Mouse (Mus musculus) testis, postnatal 10 days (tissue): Measurements from ENCODE around the gene Itga4.

Experiments used
- DNase-seq: peaks from one replicate; pipeline ENCODE4 v3.0.0; 2021; ENCODE audit warnings: low spot score

Itga4 gene

DNA sequence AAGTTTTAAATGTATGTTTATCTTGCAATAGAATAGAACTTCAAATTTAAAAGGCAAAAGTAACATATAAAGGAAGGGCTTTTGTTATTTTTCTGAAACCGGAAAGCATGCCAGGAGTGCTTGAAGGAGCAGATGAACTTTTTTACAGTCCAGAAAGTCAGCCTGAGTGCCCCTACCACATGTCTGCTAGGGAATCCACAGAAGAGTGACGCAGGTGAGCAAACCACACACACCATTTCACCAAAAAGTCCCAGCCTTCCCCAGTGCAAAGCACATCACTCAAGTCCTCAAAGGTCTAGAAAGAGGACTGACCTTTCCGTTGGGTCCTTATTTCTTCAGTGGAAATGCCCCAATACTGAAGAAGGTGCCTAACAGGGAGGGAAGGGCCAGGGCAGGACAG is 11.3 kb downstream of the Itga4 start:
- DNase-seq: no peak

DNA sequence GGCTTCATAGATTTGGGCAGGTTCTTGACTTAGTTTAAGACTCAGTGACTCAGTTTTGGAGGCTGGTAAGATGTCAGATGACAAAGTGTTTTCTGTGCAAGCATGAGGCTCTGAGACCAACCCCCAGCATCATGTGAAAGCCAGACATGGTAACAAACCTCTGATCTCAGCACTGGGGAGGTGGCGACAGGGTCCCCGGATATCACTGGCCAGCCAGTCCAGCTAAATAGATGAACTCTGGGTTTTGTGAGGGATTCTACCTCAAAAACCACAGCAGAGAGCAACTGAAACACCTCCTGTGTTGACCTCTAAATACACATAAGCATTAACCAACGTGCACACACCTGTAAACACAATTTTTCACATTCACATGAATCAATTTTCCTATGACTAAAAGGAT is 12.0 kb downstream of the Itga4 start:
- DNase-seq: no peak

DNA sequence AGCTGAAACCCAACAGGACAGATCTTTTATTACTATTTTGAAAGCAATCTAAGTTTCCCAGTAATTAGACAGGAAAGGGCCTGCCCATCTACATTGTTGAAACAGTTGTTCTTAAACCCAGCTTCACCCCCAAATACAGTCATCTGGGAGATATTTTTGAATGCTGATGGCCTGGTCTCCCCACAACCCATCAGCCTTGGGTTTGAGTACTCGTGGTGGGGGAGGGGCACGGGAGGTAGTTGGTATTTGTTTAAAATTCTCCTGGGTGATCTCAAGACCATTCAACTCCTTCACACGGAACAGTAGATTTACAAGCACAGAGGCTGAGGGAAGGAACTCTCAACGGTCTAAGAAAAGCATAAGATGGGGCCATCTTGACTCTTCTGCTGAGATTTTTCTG is 13.6 kb downstream of the Itga4 start:
- no peak for DNase-seq

DNA sequence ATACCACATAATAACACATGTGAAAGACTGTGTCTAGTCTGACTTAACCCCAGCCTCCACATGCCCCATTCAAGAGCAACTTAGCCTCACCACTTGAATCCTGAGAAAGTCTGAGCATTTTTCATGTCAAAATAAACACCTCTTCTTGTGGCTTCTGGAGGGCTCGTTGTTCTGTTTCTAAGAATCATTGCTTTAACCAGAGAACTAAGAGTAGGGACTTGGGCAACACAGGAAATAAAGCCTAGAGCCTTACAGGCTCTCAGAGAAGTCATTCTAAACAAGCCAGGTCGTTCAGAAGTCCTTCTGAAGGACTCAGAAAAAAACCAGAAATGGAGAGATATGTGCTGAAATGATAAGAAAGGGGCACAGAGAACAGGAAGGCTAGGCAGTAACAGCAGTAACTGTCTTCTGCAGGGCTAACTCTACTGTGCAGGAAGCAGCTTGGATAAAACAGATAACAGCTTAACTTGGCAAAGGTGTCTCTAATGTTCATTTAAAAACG is 14.9 kb downstream of the Itga4 start:
- no peak for DNase-seq

DNA sequence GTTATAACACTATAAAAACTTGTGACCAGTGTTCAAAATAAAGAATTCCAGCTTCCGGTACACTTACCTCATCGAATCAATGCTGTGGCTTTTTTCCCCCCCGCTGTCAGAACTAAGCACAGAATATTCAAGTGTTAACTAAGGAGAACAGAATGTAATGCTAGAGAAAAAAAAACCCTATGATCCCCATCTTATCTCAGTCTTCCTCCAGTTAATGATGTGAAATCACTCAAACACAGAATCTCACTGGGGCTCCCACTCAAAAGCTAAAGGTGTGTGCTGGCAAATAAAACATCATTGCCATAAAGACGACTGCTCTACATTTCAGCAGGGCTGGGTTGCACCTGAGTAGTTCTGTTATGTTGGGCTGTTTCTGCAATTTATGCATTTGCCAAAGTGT is 16.6 kb downstream of the Itga4 start:
- DNase-seq: no peak

DNA sequence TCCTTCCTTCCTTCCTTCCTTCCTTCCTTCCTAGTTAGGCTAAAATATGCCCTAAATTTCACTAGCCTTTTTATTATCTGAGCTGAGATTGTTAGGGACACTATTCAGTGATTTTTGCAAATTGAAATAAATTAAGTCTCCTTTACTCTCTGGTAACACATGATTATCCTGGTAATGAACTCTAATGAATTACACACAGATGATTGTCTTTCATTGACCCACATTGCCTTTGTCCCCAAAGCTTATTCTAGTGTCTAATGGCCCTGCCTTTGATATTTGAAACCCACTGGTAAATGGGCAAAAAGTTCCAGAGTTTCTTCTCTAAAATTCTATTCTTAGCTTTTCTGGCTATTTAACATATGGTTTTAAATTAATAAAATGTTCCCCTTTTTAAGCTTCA is 23.4 kb downstream of the Itga4 start:
- DNase-seq: no peak

DNA sequence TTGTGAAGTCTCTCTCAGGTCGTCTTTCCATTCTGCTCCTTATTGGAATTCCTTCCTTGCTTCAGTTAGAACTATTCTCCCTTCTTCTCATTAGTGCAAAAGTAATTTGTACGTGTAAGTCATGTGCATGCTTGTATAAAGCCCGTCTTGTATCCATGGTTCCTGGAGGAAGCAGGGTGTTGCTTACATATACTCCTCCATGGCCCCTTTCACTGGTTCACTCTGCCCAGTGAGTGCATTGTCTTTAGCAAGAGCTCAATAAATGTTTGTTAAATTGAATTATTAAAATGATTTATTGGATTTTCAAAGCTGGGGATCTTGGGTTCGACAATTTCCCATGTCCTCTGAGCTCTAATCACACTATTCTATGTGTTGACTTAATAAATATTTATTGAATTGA is 29.0 kb downstream of the Itga4 start:
- DNase-seq: no peak

DNA sequence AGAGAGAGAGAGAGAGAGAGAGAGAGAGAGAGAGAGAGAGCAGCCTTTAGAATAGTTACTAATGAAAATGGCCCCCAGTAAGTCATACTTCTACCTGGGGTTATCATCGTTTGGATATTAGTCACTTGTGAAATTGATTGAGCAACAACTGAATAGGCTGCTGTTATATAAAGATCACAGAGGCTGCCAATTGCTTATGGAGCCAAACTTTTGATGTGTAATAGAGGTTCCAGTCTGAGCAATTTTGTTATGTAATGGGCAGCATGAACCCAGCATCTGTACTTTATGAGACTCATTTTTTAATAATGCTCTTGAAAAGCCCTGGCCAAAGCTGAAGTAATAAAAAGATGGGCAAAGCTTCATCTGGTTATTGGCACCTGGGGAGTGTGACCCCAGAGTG is 34.9 kb downstream of the Itga4 start:
- DNase-seq: no peak

DNA sequence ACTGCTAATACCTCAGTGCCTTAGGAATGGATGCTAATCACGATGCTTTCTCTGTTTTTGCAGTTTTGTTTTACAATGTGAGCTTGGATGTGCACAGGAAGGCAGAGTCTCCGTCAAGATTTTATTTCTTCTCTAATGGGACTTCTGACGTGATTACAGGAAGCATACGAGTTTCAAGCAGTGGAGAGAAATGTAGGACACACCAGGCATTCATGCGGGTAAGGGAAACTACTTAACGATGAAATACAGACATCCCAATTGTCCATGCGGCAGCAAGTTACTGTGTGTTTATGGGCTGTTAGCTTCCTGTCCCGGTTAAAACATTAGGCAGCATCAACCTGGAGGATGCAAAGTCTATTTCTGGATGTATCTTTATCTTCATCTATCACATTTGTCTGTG is 36.7 kb downstream of the Itga4 start:
- no peak for DNase-seq

DNA sequence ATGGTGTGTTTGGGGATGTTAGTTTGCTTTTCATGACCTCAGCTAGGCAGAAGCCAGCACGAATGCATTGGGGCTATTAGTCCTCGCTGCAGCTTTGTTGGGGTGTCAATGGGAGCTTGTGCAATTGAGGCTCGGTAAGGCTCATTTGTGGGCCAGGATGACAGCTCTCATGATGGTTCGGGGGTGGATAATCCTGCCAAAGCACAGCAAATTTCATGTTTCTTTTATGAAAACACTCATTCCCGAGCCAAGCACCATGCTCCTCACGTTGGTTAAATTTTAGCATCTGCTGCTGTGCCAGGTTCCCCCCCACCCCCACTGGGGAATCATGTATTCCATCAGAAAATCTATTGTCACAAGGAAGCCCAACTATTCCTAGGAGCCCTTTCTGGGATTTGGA is 37.2 kb downstream of the Itga4 start:
- DNase-seq: no peak

DNA sequence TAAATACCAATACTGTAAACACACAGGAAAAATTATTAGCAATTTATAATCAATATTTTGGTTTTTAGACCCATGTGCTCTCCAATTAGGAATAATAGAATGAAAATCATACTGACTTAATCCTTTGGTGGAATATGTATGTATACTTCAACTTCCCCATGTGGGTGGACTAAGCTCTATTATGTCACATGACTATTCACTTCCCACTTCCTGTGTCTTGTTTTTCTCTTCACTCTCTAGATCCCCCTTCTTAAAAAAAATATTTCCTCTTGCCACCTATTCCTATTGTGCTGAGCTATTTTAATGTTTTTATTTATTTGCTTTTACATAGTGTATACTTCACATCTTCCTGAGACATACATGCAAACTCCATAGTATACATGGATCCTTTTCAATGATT is 47.2 kb downstream of the Itga4 start:
- DNase-seq: no peak

DNA sequence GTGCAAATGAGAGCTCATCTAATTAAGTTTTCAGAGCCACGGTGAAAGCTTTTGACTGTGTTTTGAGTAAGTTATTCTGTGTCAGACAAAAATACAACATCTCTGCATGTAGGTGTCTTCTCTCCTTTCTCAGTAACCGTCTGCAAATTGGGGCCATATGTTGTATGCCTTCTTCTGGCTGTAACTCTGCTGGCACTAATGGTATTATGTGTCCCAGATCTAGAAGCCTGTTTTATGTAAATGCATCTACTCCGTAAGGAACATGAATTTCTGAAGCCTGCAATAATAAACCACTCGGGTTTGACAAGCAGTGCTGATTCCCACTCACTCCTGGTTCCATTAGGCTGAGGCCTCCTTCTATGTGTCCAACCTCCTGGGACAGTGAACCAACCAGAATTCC is 52.3 kb downstream of the Itga4 start:
- DNase-seq: no peak

DNA sequence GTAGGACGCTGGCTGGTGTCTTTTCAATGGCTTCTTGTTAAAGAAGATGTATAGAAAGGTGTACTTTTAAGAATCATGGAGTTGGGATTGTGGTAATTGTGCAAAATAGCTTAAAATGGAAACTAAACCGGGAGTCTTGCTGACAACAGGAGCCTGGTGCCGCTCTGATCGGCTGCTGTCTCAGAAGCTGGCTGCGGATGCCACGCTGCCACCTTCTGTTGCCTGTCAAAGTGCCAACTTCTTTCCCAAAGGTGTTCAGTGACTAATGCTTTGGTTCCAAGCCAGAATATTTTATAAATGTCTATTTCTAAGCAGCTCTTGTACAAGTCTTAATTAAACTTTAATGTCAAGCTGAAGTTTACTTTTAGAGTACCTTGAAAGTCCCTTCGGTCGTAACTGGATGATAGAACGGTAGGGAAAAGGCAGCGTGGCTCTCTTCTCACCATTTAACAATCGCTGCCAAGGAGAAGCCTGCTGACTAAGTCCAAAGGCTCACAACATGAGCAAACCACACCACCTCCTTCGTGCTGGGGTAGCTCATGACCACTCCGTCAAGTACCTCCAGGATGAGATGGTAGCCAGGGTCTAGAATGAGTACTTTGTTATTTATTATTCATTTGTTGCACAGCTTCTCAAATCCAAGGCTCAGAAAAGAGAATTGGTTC is 54.4 kb downstream of the Itga4 start:
- no peak for DNase-seq

DNA sequence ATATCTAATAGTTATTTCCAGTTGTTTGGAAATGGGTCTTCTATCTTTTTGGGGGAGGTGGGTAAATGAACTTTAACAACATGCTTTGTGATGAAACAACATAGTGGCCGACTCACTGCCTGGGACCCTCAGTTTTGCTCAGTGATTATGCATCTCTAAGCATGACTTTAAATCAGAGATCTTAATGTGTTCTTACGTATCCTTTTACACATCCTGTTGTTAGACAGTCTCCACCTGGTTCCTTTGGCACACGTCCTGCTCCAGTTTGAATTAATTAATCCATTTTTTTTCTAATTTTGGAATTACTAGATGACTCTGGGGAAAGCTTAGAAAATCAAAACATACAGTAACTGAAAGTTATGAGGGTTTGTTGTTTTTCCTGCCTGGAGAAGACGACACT is 57.3 kb downstream of the Itga4 start:
- DNase-seq: no peak

DNA sequence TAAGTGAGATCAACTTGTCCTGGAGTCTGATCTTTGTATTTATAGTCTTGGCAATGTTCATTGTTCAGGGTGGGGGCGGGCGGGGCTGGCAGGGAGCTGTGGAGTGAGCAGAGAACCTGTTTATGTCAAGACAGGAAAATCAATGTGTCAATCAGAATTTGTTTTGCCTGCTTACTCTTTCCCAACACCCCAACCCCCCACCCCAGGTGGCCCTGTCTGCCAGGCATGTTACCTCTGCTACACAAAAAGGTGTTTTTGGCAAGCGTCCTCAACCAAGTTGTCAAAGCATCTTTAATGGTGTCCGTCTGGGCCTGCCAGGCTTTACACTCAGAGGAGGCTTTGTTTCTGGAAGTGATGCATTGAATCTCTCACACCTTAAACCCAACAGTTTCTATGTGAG is 59.9 kb downstream of the Itga4 start:
- no peak for DNase-seq

DNA sequence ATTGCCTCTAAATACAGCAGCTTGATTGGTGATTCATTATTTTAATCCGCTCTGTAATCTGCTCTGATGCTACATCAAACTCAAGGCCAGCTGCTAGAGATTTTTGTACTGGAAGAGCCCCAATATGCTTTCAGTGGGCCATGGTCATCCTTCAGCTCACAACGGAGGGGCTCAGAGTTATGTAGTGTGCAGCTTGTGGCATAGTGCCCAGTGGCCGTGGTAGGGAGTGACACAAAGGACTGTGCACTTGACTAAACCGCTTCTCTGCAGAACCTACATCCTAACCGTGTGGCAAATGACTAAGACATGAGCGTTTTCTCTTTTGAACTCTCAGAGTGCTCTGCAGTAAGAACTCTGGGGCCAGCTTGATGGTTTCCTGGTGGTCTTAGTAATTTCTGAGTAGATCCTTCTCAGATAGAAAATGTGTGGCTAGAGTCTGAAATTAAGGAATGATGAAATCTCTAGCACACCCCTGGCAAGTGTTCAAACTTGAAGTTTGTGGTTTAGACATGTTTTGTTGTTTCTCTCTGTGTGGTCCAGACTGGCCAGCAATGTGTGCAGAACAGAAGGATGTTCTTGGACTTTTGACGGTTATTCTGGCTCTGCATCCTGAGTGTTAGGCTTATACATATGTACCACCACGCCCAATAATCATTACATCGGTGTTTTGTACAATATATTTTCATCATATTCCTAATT is 61.1 kb downstream of the Itga4 start:
- peak; percentile 46 for DNase-seq

DNA sequence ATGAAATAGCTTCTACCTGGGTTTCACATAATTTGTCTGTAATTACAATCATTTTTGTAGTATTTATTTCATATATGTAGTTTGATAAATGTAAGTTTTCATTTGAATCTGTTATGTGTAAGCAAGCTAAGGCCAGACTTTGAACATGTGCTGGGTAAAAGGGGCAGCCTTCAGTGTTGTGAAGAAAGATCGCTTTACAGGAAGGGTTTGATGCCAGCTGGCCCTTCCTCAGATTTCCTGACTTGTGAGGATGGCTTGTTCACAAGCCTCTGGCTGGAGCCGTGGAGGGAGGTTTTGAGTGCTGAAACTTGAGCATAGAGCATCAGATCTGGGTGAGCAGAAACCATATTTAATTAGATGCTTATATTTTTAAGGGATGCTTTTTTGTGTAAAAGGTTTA is 72.9 kb downstream of the Itga4 start:
- no peak for DNase-seq

DNA sequence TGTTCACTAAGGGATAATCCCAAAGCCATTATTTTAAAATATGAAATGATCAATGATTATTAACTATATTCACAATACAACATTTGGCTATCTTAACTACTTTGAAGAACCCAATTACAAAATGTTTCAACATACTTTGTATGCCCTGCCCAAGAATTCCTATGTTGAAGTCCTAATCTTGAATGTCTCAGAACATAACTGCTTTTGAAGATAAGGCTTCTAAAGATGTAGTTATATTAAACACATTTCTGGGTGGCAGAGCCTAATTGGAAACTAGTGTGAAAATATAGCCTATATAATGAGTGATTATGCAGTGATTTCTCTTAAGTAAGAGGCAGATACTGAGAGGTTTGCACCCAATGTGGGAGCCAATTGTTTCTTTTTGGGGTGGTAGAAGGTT is 79.4 kb downstream of the Itga4 start:
- no peak for DNase-seq

DNA sequence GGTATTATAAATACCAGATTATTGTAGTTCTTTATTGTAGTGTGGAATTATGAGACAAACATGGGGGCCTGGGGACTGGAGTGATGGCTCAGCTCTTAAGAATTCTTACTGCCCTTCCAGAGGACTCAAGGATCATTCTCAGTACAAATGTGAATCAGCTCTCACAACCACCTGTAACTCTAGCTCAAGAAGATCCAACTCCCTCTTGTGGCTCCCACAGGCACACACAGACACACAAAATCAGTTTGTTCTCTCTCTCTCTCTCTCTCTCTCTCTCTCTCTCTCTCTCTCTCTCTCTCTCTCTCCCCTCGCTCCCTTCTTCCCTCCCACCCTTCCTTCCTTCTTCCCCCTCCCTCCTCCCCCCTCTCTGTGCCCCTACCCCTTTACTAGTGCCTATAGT is 80.9 kb downstream of the Itga4 start:
- DNase-seq: no peak

DNA sequence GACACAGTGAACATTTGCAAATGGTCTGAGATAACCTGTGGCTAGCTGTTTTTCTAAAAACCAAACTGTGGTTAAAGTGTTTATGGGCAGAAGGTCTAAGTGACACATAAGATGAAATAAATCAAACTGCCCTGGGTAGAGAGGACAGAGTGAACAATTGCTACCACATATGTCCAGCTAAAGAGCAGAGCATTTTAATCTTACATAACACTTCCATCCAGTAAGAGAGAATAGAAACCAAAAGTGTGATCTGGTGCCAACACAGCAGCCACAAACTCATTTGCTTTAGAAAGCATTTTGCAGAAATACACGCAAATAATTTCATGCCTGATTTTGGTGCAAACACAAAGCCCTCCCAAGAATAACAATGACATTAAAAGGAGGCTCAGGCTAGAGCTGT is 83.8 kb downstream of the Itga4 start:
- DNase-seq: no peak

DNA sequence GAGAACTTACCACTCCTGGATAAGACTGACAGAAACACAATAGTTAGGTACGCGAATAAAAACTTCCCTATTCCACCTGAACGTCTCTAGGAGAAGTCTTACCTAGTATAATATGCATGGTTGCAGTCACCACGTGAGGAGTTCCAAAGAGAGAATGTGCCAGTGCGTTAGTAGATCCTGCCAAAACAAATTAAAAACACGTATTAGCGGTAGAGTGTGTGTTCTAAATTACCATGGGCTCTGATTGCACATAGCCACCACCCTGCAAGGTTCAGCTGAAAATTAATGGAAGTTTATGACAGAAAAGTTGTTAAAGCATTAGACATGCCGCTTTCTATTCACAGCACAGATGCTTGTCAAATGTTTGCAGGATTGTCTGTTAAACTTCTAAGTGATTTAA is 87.9 kb downstream of the Itga4 start:
- no peak for DNase-seq

DNA sequence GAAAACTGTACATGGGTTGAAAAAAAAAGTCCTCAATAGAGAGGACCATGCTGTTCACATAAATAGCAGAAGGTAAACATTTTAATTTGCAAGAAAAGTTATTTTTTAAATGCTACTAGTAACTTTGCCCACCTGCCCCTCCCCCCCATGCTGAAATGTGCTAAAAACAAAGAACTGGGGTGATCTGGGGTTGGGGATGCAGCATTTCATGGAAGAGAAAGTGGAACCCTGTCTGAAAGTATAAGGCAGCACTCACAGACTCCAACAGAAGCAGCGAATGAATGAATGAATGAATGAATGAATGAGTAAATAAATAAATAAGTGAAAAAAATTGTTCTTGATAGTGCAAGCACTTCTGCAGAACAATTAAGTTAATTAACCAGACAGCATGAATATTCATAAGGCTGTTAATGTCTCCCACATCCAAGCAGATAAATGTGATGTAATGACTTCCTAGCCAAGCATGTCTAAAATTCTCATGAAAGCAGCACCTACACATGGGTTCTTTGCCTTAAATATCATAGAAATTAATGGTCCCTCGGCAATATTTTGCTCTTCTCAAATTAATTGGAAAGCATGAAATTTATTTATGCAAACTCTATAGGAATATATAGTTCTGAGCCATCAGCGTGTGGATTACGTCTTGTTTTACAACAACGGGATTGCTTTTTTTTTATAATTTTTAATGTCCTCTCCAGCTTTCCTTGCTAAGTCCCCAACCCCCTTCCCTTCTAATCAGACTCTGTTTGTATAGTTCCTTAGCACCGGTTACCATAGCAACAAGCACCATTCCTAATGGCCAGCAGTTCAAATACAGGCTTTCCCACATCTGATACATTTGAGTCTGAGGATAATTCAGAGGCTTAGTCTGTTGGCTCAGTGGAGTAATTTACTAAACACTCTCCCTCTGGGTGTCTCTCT is 96.2 kb downstream of the Itga4 start:
- no peak for DNase-seq
